Mouse (Mus musculus): ENCODE results near the gene Mark3.

The Mark3 gene

GRCm38 (mm10) chr12:111696239-111696638, 121.9 kb downstream of the Mark3 start:
- no peak for DNase-seq (ENCODE audit: low read depth, low spot score)

DNA sequence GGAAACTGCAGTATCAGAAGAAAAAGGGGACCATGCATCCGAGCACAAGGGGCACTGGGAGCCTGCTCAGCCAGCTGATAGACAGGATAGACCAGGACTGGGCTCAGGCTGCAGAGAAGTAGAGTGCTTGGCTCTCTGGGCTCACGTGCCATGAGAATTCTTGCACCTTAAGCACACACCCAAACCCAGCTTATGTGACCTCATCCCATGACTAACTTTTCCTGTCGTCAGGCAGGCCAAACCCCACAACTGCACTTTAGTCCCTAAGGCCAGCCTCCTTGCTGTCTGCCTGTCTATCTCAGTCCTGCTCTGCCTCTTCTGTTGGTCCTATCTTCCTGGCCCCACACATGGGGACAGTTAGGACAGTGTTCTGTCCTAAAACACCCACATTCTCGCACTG, 123.4 kb downstream of the Mark3 start:
- DNase-seq (ENCODE audit: low read depth, low spot score), result no peak

DNA sequence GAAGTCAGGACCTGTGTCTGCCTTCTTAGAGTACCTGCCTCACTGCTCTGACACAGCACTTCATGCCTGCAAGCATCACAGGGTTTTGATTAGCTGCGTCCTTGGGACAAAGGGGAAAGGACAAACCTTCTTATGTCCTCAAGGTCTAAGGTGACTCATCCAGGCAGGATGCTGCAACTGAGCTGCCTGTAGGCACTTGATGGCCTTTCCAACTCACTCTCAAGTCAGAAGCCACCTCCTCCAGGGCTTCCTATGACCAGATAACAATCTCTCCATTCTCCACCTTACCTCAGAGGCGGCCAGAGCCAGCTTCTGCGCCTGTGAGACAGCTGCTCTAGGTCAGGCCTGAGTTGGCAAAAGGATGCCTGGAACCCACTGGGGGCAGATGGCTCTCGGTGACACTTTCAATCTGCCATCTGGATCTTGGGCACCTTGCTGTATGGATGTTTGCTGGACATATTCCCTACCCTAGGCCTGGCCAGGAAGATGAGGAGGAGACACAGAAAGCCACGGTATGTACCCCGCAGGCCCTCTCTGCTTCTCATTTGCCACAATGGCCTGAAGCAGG, 124.1 kb downstream of the Mark3 start:
- no peak for DNase-seq (ENCODE audit: low read depth, low spot score)

- DNase-seq (ENCODE audit: low read depth, low spot score), result no peak
Measured at GRCm38 (mm10) chr12:111699542-111699941, 125.2 kb downstream of the Mark3 start.

DNA sequence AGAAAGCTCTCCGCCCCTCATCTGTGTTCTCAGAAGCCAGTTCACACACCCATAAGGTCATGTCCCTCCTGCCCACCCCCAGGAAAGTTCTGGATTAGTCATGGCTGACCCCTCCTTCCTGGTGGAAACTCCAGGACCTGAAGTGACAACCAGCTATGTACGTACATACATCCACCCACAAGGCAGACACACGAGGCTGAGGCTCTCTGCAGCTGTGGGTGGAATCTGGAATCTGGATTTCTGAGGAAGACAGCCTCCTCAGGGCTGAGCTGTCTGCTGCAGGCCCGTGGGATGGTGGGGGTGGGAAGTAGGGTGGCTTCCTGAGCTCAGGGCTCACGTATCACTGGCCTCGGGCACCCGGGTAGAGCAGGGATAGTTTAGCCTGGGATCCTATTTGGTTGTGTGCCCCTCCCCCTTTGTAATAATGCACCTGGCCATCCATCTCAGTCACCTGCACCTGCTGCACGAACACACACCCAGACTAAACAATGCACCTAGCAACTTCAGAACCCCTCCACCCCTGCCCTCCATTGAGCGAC, 126.7 kb downstream of the Mark3 start:
- DNase-seq (ENCODE audit: low read depth, low spot score), result no peak

DNA sequence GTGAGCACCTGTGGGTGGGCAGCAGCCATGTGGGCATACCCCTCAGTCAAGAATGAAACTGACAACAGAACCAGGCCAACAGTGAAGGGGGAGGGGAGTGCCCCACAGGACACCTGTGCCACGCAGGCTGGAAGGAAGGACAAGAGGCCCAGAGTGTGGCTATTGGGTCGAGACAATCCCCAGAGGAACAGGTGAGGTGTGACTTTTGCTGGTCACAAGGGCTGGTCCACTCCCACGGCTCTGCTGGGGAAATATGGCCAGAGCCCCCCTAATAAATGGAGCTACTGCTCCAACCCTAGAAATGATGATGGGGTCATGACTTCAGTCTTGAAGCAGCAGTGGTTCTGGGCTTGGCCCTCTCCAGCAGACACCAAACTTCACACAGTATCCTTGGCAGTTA, 129.0 kb downstream of the Mark3 start:
- DNase-seq (ENCODE audit: low read depth, low spot score), result no peak

DNA sequence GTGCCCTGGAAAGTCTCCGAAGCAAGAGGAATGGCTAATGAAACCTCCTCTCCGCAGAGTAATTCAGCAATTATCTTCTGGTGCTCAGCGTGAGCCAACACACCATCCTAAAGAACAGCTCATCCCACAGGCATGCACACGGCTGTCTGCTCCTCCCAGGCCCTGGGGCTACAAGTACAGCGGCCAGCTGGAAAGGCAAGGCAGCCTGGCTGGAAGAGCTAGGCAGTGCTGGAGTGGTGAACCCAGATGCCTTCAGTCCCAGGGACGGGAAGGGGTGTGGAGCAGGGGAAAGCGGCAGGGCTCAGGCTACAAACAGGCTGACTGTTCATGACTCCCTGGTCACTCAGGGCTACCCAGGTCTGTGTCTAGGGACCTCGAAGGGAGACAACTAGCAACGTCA, 130.3 kb downstream of the Mark3 start:
- DNase-seq (ENCODE audit: low read depth, low spot score), result no peak

GRCm38 (mm10) chr12:111705186-111705973, 131.1 kb downstream of the Mark3 start:
- no peak for DNase-seq (ENCODE audit: low read depth, low spot score)
